Mouse (Mus musculus) limb, embryonic 14.5 days (tissue): ENCODE measurements around the gene Pxylp1. TPM values are rescaled to one million over a fixed set of nuclear protein-coding genes. Genes with fewer than 3 reads are reported as not detected.

ENCODE experiments used
- ATAC-seq: fragments of 200-750 bp; cut with Nextera tagmentation; 2 replicates; pipeline ENCODE4 v1.8.0; 2017; ENCODE audit warnings: low read depth, moderate number of reproducible peaks, moderate TSS enrichment; ENCODE audit not compliant: low FRiP score
- DNase-seq: peaks from one replicate; pipeline ENCODE4 v3.0.0-alpha.2; 2015; ENCODE audit warnings: low spot score
- H3K27ac ChIP-seq: fragments of 300-500 bp; sonication (generic); replicated peaks from 2 replicates; pipeline ENCODE4 v1.5.1; 2014; ENCODE audit warnings: low read depth, mild to moderate bottlenecking, low read length, moderate library complexity, mixed read lengths
- H3K27me3 ChIP-seq: fragments of 300-500 bp; sonication (generic); 2 replicates; pipeline ENCODE4 v1.6.1; 2014; ENCODE audit warnings: low read length, mixed read lengths; ENCODE audit not compliant: control insufficient read depth, insufficient read depth
- H3K36me3 ChIP-seq: fragments of 300-500 bp; sonication (generic); 2 replicates; pipeline ENCODE4 v1.6.1; 2014; ENCODE audit warnings: mild to moderate bottlenecking, low read length, moderate library complexity, mixed read lengths; ENCODE audit not compliant: control insufficient read depth, insufficient read depth
- H3K4me1 ChIP-seq: fragments of 300-500 bp; sonication (generic); 2 replicates; pipeline ENCODE4 v1.6.1; 2014; ENCODE audit warnings: antibody characterized with exemption, low read length, mixed read lengths; ENCODE audit not compliant: control insufficient read depth, insufficient read depth
- H3K4me2 ChIP-seq: fragments of 300-500 bp; sonication (generic); replicated peaks from 2 replicates; pipeline ENCODE4 v1.6.1; 2014; ENCODE audit warnings: low read depth, mild to moderate bottlenecking, low read length, moderate library complexity; ENCODE audit not compliant: severe bottlenecking
- H3K4me3 ChIP-seq: fragments of 300-500 bp; sonication (generic); replicated peaks from 2 replicates; pipeline ENCODE4 v1.5.1; 2014; ENCODE audit warnings: low read length
- H3K9ac ChIP-seq: fragments of 300-500 bp; sonication (generic); 2 replicates; pipeline ENCODE4 v1.6.1; 2014; ENCODE audit warnings: mild to moderate bottlenecking, low read depth, low read length, moderate library complexity; ENCODE audit not compliant: severe bottlenecking
- H3K9me3 ChIP-seq: fragments of 300-500 bp; sonication (generic); 2 replicates; pipeline ENCODE4 v1.6.1; 2016; ENCODE audit warnings: low read length; ENCODE audit not compliant: control insufficient read depth
- POLR2A ChIP-seq: fragments of 200-500 bp; IDR thresholded peaks from 2 replicates; pipeline ENCODE4 v1.8.0; 2012; ENCODE audit warnings: inconsistent platforms, mild to moderate bottlenecking, moderate library complexity, borderline replicate concordance; ENCODE audit not compliant: insufficient read depth, insufficient read length; ENCODE audit errors: extremely low read depth
- WGBS: fragments of 180-500 bp; shearing (Covaris S2); extraction: QIAGEN DNeasy Blood & Tissue Kit; methylation state at CpG from one replicate; pipeline ENCODE4 v1.1.7; 2014; 5-methylcytosine and 5-hydroxymethylcytosine counted together
- polyA plus RNA-seq, 2 experiments: library from polyadenylated mRNA; depleted of rRNA in 1 of 2; stranded (reverse) in 1 of 2; unstranded in 1 of 2; fragments of >200 nt; fragmentation: Nextera tagmentation in 1 of 2; extraction: Ambion mirVana in 1 of 2; gene quantifications; 2 replicates each; pipeline versions ENCODE4 v1.2.1 to v1.2.3; 2012 to 2014

Gene Pxylp1
- polyA plus RNA-seq, 2 experiments = 26.0 to 29.3 TPM

DNA sequence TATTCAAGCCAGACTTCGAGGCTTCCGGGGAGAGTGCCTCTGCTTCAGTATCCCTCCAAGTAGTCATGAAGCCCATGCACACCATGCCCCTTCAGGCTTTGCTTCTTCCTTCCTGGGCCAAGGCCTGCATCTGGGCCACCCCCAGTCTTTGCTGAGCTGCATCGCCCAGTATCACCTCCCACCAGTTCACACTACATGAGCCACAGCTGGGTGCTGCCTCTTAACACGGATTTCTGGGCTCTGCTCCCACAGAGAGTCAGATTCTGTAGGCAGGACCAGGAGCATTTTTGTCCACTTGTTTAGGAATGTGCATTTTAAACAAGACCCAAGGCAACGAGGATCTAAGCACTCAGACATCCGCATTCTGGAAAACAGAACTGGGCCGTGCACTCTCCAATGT is 40.8 kb downstream of the Pxylp1 start:
- peaks cover 9% of the 10 kb centered on the region for H3K4me1 ChIP-seq
- TF ChIP-seq POLR2A = no peak
- H3K4me3 ChIP-seq = no peak overlapping the region
- H3K27ac ChIP-seq = no peak overlapping the region
- H3K36me3 ChIP-seq = no peaks in the 10 kb centered on the region
- no peak overlapping the region for H3K9ac ChIP-seq
- 73% methylated on average over 7 of the region's 7 CpGs for WGBS
- no peaks in the 10 kb centered on the region for H3K9me3 ChIP-seq
- no peaks in the 10 kb centered on the region for H3K27me3 ChIP-seq
- no peak for DNase-seq
- H3K4me2 ChIP-seq = no peak overlapping the region
- no peak for ATAC-seq

DNA sequence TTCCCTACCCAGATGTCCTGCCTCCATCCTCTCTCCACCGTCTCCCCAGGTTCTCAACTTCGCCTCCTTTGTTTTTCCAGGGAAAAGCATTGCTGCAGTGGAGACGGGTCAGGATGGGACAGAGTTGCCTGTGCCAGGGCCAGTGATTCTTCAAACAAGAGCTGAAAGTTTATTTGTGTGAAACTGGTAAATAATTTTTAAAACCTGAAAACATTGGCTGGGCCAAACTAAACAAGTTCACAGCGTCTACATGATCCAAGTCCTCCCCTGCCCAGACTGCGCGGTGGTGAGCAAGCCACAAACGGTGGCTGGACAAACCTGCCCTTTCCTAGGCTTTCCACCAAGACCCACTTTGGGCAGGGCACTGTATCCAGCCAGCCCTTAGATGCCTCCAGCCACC is 41.4 kb downstream of the Pxylp1 start:
- peaks cover 9% of the 10 kb centered on the region for H3K4me1 ChIP-seq
- H3K9ac ChIP-seq = no peak overlapping the region
- WGBS = 83% methylated on average over 7 of the region's 7 CpGs
- no peak for ATAC-seq
- no peaks in the 10 kb centered on the region for H3K9me3 ChIP-seq
- no peak overlapping the region for H3K4me2 ChIP-seq
- H3K27ac ChIP-seq = no peak overlapping the region
- H3K36me3 ChIP-seq = no peaks in the 10 kb centered on the region
- TF ChIP-seq POLR2A = no peak
- no peaks in the 10 kb centered on the region for H3K27me3 ChIP-seq
- no peak for DNase-seq
- H3K4me3 ChIP-seq = no peak overlapping the region

DNA sequence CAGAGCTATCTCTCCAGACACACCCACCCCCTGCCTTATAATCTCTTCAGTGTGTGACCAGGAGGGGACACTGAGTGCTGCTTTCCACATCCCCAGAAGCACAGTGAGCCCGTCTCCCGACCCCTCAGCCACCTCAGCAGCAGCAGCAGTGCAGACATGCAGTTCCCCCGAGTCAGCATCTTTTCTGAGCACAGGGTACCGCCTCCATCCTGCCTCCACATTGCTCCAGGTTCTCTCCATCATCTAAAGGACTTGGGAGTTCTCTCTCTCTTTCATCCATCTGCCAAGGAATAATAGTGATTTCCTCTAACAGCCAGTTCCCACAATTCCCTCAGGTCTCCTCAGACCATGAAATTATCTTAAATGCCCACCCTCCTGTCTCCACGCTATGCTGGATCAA is 43.5 kb downstream of the Pxylp1 start:
- H3K9me3 ChIP-seq = no peaks in the 10 kb centered on the region
- no peak for ATAC-seq
- DNase-seq = no peak
- no peak for TF ChIP-seq POLR2A
- no peak overlapping the region for H3K27ac ChIP-seq
- H3K4me3 ChIP-seq = no peak overlapping the region
- H3K9ac ChIP-seq = no peak overlapping the region
- no peaks in the 10 kb centered on the region for H3K27me3 ChIP-seq
- H3K4me1 ChIP-seq = peaks cover 14% of the 10 kb centered on the region
- no peaks in the 10 kb centered on the region for H3K36me3 ChIP-seq
- WGBS = 36% methylated on average over 5 of the region's 5 CpGs
- H3K4me2 ChIP-seq = no peak overlapping the region

DNA sequence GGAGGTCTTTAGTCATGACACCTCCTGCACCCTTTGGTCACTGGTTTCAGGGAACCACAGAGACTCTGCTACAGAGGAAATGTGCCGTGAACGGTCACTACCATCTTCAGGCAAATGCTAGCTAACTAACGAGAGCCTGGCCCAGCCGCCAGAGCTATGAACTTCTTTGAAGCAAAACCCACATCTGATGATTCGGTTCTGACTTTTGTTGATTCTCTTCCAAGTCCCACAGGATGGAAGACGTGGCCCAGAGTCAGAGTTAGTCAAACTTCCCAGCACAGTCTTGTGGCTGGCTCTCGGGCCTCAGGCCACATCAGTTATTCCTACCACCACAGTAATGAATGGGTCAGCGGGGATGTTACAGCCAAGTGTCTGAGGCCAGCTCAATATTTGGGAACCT is 46.1 kb downstream of the Pxylp1 start:
- no peak overlapping the region for H3K9ac ChIP-seq
- no peak overlapping the region for H3K27ac ChIP-seq
- no peaks in the 10 kb centered on the region for H3K9me3 ChIP-seq
- H3K4me1 ChIP-seq = peaks cover 9% of the 10 kb centered on the region; the same call in 1 of the 2 replicates
- TF ChIP-seq POLR2A = no peak
- no peaks in the 10 kb centered on the region for H3K36me3 ChIP-seq
- whole genome bisulfite sequencing = 79% methylated on average over 8 of the region's 8 CpGs
- no peak overlapping the region for H3K4me2 ChIP-seq
- no peak for ATAC-seq
- H3K4me3 ChIP-seq = no peak overlapping the region
- no peak for DNase-seq
- no peaks in the 10 kb centered on the region for H3K27me3 ChIP-seq

DNA sequence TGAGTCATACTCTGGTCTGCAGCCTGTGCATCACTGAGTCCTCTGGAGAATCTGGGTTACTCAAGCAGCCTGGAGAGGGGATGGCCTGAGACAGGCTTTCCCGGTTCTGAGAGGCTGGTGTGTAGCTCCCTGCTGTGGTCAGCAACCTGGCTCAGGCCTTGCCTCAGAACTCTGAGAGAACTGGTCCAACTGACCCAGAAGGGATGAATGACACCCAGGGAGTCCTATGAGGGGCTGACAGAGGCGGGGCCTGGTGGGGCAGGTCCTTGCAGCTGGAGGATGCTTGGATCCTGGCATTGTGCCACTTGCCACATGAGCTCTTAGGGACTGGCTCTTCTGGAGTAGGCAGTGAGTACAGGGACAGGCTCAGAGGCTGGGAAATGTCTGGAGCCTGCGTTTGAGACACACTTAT is 47.7 kb downstream of the Pxylp1 start:
- Histone ChIP-seq H3K4me2 (no peak overlapping the region), H3K27me3 (no peaks in the 10 kb centered on the region), H3K9me3 (no peaks in the 10 kb centered on the region), H3K4me3 (no peak overlapping the region), H3K36me3 (no peaks in the 10 kb centered on the region), H3K27ac (no peak overlapping the region), H3K4me1 (peaks cover 9% of the 10 kb centered on the region; the same call in 1 of the 2 replicates), H3K9ac (no peak overlapping the region)
- WGBS = 57% methylated on average over 3 of the region's 3 CpGs
- TF ChIP-seq POLR2A = no peak
- ATAC-seq (peak; percentile 50; the same call in 1 of the 2 replicates), DNase-seq (peak; percentile 52)

- no peak overlapping the region for H3K4me3 ChIP-seq
- H3K9me3 ChIP-seq = no peaks in the 10 kb centered on the region
- H3K9ac ChIP-seq = no peak overlapping the region
- 89% methylated on average over 5 of the region's 5 CpGs for WGBS
- no peak overlapping the region for H3K4me2 ChIP-seq
- 0 out of 2 replicates have a peak, but pooled peaks cover 4% of the 10 kb centered on the region for H3K36me3 ChIP-seq
- no peak for TF ChIP-seq POLR2A
- no peaks in the 10 kb centered on the region for H3K27me3 ChIP-seq
- H3K4me1 ChIP-seq = peaks cover 15% of the 10 kb centered on the region
- ATAC-seq (no peak), DNase-seq (no peak)
- no peak overlapping the region for H3K27ac ChIP-seq
These were observed 53.1 kb downstream of the Pxylp1 start for GRCm38 (mm10) chr9:96839376-96839775.
